Comparison of ENCODE assay signal across 8 mouse cellular contexts in genomic region chr12:76256114-76256843, GRCm38 (mm10). TPM values are rescaled to one million over a fixed set of nuclear protein-coding genes. Genes with fewer than 3 reads are reported as not detected.
DNase-seq lines count a peak whose midpoint lies in the region; ATAC-seq lines count a peak whose summit lies in the region.

No protein-coding gene starts in this region.

- no peaks in the 10 kb centered on the region for H3K9me3 ChIP-seq in hindbrain, embryonic 10.5 days
- no peaks in the 10 kb centered on the region for H3K9me3 ChIP-seq in limb, embryonic 12.5 days
- H3K9me3 ChIP-seq in midbrain, embryonic 15.5 days: no peaks in the 10 kb centered on the region

- peak overlapping the region; percentile 84 for H3K4me2 ChIP-seq in limb, embryonic 12.5 days
- H3K4me2 ChIP-seq in midbrain, embryonic 15.5 days: peak overlapping the region; percentile 93

- H3K9ac ChIP-seq in limb, embryonic 12.5 days (replicated peaks): peak overlapping the region; percentile 58
- peak overlapping the region; percentile 71 for H3K9ac ChIP-seq in midbrain, embryonic 15.5 days

- peak overlapping the region; percentile 70 for H3K4me3 ChIP-seq in hindbrain, embryonic 10.5 days
- peak overlapping the region; percentile 54 for H3K4me3 ChIP-seq in limb, embryonic 12.5 days (replicated peaks)
- H3K4me3 ChIP-seq in midbrain, embryonic 15.5 days: peak overlapping the region; percentile 71

- H3K36me3 ChIP-seq in hindbrain, embryonic 10.5 days: no peaks in the 10 kb centered on the region
- H3K36me3 ChIP-seq in limb, embryonic 12.5 days: no peaks in the 10 kb centered on the region
- no peaks in the 10 kb centered on the region for H3K36me3 ChIP-seq in midbrain, embryonic 15.5 days (replicated peaks)

- H3K27me3 ChIP-seq in hindbrain, embryonic 10.5 days (ENCODE audit: insufficient read depth, poor library complexity, severe bottlenecking): 0 out of 2 replicates have a peak, but pooled peaks cover 2% of the 10 kb centered on the region
- H3K27me3 ChIP-seq in limb, embryonic 12.5 days: no peaks in the 10 kb centered on the region
- no peaks in the 10 kb centered on the region for H3K27me3 ChIP-seq in midbrain, embryonic 15.5 days (replicated peaks)

- H3K27ac ChIP-seq in hindbrain, embryonic 10.5 days: peak overlapping the region; percentile 89
- H3K27ac ChIP-seq in limb, embryonic 12.5 days: no peak overlapping the region
- H3K27ac ChIP-seq in midbrain, embryonic 15.5 days: no peak overlapping the region

- WGBS in hindbrain, embryonic 10.5 days: 6% methylated on average over 17 of the region's 17 CpGs
- WGBS in limb, embryonic 12.5 days: 6% methylated on average over 17 of the region's 17 CpGs
- 8% methylated on average over 17 of the region's 17 CpGs for WGBS in midbrain, embryonic 15.5 days

- DNase-seq in CD4-positive, CD25-positive, alpha-beta regulatory T cell, adult 2 months (ENCODE audit: low read depth, low spot score): peak; percentile 42
- DNase-seq in embryo, embryonic 10.5 days (ENCODE audit: low spot score): peak; percentile 54
- DNase-seq in hindbrain, embryonic 10.5 days (ENCODE audit: low spot score): peak; percentile 24
- peak; percentile 64 for DNase-seq in yolk sac, embryonic 10.5 days (ENCODE audit: low spot score)
- no peak for DNase-seq in layer of hippocampus, postnatal 25 days (ENCODE audit: extremely low spot score in 1 of 2, low spot score in 1 of 2)

- peaks cover 29% of the 10 kb centered on the region for H3K4me1 ChIP-seq in hindbrain, embryonic 10.5 days (replicated peaks)
- H3K4me1 ChIP-seq in limb, embryonic 12.5 days (replicated peaks): 0 out of 2 replicates have a peak, but pooled peaks cover 7% of the 10 kb centered on the region
- peaks cover 21% of the 10 kb centered on the region for H3K4me1 ChIP-seq in midbrain, embryonic 15.5 days

- ATAC-seq in CD4-positive, CD25-positive, alpha-beta regulatory T cell, adult 4 months: no peak
- ATAC-seq in limb, embryonic 12.5 days (ENCODE audit: insufficient number of reproducible peaks, insufficient read depth, low FRiP score, low TSS enrichment, low read depth): no peak
- ATAC-seq in midbrain, embryonic 15.5 days (replicated peaks): no peak

RNA-seq across cellular contexts. Expression of gene Mthfd1, which starts 1.2 kb away (rescaled TPM):
- polyA plus RNA-seq in CD4-positive, CD25-positive, alpha-beta regulatory T cell, adult 4 months (2017; shearing (Covaris generic)): 10 to 100 TPM; 28.2 to 43.5 TPM
- 62.5 and 85.6 TPM in 2 replicates for polyA plus RNA-seq in hindbrain, embryonic 10.5 days (2016; fragmentation: Nextera tagmentation; extraction: Ambion mirVana)
- 81.2 and 83.6 TPM in 2 replicates for polyA plus RNA-seq in limb, embryonic 12.5 days (2016; fragmentation: Nextera tagmentation; extraction: Ambion mirVana)
- 30.7 and 31.2 TPM in 2 replicates for polyA plus RNA-seq in midbrain, embryonic 15.5 days (2015; fragmentation: Nextera tagmentation; extraction: Ambion mirVana)
- total RNA-seq in layer of hippocampus, postnatal 25 days (2021): 10 to 100 TPM; 41.1 to 44.9 TPM

RNA-seq across cellular contexts. Expression of gene Tex21, which starts 9.7 kb away (rescaled TPM):
- not detected for polyA plus RNA-seq in CD4-positive, CD25-positive, alpha-beta regulatory T cell, adult 4 months (2017; shearing (Covaris generic))
- not detected in 2 replicates for polyA plus RNA-seq in hindbrain, embryonic 10.5 days (2016; fragmentation: Nextera tagmentation; extraction: Ambion mirVana)
- not detected in 2 replicates for polyA plus RNA-seq in limb, embryonic 12.5 days (2016; fragmentation: Nextera tagmentation; extraction: Ambion mirVana)
- polyA plus RNA-seq in midbrain, embryonic 15.5 days (2015; fragmentation: Nextera tagmentation; extraction: Ambion mirVana): not detected in 2 replicates
- total RNA-seq in layer of hippocampus, postnatal 25 days (2021): not detected

Comparison
In these comparisons a context has a peak if more than half of its experiments do, and no peak if none do; other contexts are left out.
1. DNase-seq: peak in CD4-positive, CD25-positive, alpha-beta regulatory T cell, adult 2 months (single experiment), embryo, embryonic 10.5 days (single experiment), hindbrain, embryonic 10.5 days (single experiment) and yolk sac, embryonic 10.5 days (single experiment); none in layer of hippocampus, postnatal 25 days (0 of 2).
2. Peak in every context shown above with its lines, with median percentiles within 50 percentile points of each other: H3K4me3 ChIP-seq.